Mouse (Mus musculus) lung, postnatal 36 days (tissue): ENCODE measurements at regions not wholly inside any gene's neighbourhood (a gene's known extent, or its start where the extent isn't known, plus 50 kb on each side); places are given as distances from the start of the nearest gene placed in this dataset.

Source experiments
- DNase-seq: peaks from one replicate; pipeline ENCODE4 v3.0.0; 2022; ENCODE audit warnings: mixed read lengths

DNA sequence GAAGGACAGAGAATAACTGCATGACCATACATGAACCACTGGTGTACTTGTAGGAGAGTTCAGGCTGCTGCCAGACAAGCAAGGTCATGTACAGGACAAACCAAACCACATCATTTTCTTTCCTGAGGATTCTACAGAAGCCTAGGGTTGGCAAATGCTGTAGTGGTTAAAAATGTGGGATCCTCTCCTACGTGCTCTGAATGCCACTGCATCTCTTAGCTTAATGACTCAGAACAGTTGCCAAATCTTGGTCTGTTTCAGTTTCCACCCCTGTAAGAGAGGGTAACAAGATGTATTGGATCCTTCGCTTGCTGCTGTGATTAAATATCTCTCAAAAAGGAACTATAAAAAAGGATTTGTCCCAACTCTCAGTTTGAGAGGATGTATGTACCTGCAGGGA, 938.1 kb downstream of the 4930444P10Rik start:
- no peak for DNase-seq

DNA sequence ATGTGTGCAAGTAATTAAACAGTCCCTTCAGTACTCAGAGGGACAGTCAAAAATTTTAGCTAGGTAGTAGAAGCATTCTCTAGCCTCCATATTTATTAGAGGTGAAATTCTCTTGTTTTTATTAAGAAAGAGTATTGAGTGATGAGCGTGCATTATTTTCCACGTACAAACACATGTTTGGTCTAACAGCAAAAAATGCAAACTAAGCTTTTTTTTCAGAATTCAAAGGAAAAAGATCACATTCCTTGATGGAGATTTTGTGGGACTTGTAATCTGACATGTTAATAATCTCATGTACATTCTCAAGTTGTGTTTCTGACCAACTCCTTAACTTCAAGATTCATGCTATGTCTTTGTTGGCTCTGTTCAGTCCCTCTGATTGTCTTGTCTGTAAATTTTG, 939.2 kb downstream of the 4930444P10Rik start:
- no peak for DNase-seq

GRCm38 (mm10) chr1:15143922-15144591, 949.1 kb downstream of the 4930444P10Rik start:
- no peak for DNase-seq

DNA sequence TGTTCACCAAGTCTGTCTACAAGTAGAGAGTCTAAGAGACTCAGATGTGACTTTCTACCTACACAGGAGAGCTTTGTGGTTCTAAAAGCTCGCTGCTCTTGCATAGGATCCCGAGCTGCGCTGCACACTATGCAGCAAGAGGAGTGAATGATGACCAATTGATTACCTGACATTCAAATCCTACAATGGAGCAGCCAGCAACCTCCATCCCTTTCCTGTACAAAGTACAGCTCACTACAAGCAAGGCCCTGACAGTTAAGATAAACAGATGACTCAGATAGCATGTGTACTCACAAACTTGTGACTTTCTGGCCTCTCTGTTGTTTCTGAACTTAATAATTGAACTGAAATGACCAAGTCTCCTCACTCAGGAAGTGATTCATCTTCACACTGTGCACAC, 974.7 kb downstream of the 4930444P10Rik start:
- no peak for DNase-seq

DNA sequence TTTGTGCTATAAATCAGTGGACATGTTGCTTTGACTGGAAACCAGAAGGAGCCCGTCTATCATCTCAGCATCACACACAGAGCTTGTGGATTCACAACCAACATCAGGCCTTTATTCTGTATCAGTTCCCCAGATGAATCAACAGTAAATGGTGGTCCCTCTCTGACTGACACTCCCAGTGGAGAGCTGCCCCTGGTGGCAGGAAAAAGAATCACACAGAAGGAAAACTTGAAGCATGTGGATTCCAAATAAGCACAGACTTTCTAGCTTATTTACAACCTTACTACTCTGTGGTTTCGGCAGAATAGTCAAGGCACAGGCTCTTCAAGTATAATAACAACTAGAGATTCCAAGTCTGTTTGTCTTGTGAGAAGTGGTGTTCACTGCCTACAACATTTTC, 981.7 kb downstream of the 4930444P10Rik start:
- no peak for DNase-seq

GRCm38 (mm10) chr1:15070331-15070730, 1022.8 kb downstream of the 4930444P10Rik start:
- no peak for DNase-seq

DNA sequence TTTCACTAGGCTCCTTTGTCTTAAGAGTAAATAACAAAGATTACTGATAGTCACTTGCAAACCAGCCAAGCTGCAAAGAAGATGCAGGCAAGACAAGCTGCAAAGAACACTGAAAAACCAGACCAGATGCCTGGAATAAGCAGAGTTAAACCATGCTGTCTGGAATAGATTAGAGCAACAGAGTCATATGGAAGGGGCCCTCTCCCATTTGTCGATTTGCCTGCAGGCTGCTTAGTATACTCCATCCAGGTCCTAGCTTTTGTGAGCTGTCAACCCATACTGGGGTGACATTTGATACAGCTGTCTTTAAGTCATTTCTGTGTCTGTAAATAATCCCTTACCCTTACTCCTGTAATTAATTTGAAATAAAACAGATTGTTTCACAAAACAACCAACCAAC, 1059.1 kb downstream of the 4930444P10Rik start:
- DNase-seq = no peak

DNA sequence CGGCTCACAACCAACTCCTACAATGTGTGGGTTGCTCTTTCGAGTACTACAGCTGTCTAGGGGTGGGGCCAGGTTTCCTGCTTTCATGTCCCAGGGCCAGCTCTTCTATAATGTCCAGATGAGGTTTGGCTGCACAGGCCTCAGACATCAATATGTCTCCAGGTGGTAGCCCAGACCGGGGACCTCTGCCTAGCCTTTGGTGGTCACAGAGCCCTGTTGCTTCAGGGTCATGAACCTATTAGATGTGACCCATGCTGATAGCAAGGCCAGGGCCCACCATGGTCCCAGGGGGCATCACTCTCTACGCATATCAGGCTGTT, 1074.7 kb downstream of the 4930444P10Rik start:
- DNase-seq = no peak

- no peak for DNase-seq
Measured at GRCm38 (mm10) chr1:15017689-15018459, 1075.3 kb downstream of the 4930444P10Rik start.

DNA sequence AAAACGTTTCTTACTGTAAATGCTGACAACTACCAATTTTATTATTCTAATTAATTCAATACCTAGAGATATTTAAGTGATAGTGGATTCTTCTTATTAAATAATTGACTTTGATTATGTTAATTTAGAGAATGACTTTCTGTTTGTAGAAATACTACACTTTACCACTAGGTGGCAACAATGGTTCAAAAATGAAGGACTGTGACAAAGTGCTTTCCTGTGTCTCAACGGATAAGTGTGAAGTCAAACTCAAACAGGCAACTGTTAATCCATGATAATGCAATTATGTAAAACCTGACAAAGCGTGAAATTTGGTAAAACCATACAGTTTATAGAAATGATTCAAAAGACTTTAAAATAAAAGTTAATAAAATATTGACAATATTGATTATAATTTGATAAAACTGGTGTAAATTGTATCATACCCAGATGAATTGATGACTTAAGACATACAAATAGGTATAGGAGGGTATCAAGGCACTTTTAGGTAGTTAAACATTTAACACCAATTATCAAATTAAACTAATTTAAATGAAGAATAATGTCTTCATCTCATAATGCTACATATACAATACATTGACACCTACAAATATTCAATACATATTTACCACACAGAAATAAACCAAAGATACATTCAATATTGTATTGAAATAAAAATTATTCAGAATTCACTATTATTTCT, 1085.3 kb downstream of the 4930444P10Rik start:
- DNase-seq = peak; percentile 38

DNA sequence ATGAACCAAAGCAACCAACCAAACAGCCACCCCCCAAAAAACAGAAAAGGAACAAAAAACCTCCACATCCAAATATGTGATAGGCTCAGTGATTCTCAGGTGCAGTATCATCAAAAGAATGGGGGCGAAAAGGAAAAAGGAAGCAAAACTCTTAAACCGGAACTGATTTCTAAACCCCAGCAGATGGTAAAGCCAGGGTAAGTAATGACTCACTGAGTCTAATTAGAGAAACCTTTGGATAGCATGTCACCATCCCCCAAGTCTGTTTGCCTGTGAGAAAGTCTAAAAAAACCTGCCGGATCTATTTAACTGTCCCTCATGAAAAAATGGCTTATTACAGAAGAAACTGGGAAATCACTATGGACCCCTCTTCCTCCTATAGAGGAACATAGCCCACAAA, 1097.8 kb downstream of the 4930444P10Rik start:
- no peak for DNase-seq

GRCm38 (mm10) chr1:14980093-14980711, 1112.9 kb downstream of the 4930444P10Rik start:
- no peak for DNase-seq
